Mouse (Mus musculus) B cell, adult 2 months (primary cell): ENCODE measurements around the gene Cyp8b1.

Experiments
- DNase-seq, 2 experiments: peaks; one replicate each; pipeline ENCODE4 v3.0.0; 2022

Gene Cyp8b1

DNA sequence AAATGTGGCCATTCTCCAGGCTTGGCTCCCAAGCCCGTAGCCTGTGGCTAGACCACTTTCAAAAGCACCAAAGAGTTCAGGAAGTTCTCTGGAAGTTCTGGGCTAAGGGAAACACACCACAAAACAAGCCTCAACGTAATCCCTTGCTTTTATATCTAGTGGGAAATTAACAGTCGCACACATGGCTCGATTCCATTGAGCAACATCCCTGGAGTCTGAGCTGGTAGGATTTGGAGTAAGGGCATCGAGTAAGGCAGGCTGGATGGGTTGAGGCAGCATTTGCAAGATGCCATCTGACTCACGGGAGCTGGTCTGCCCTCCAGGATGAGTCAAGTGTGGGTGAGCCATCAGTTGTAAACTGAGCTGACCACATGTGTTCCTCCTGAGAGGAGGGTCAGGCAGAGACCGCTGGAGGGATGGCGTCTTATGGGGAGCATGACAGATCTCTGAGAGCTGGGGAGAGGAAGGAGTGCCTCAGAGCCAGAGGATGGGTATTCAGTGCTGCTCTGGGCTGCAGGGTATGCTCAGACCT, 1.8 kb downstream of the Cyp8b1 start:
- no peak for DNase-seq

DNA sequence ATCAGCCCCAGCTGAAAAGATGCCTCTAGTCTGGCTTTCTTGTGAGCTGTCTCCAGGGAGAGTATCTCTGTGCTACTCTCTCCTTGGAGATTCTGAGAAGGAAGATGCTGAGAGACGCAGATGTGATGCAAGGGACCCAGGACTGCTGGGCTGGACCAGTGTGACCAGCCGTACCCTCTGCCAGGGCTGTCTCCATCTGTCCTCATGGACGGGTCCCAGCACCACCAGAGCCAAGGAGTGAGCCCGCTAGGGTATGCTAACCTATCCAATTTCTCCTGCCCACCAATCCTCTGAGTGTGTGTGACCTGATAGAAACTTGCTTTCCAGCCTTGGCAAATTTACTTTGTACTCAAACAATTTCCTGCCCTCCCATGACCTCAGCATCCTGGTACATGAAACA, 3.3 kb downstream of the Cyp8b1 start:
- DNase-seq, result no peak

DNA sequence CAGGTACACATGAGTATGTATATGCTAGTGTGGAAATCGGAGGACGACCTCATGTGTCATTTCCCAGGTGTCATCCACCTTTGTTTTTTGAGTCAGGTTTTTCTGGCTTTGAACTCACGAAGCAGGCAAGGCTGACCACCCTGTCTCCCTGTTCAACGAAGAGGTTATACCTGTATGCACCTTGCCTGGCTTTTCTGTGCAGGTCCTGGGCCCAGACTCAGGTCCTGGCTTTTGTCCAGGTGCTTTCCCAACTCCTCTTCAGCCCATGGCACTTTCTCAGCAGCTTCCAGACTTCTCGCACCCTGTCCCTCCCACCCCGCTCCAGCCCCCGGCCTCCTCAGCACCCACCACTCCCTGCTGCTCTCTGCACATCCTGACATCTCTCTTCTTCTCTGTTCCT, 4.9 kb downstream of the Cyp8b1 start:
- no peak for DNase-seq

DNA sequence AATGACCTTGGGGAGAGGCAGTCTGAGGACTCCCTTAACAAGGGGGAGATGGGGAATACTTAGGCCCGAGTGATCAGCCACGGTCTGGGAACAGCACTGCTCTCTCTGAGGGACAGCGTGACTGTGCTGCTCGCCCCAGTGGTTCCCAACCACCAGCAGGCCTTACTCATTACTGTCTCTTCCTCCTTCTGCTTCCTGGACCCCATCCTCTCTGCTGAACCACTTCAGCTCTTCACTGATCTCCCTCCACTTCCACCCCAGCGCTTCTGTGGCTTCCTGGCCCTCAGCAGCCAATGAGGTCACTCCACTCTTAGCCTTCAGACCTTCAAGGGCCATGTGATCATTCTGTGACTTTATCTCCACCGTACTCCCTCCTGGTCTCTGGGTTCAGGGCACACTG, 6.5 kb downstream of the Cyp8b1 start:
- DNase-seq, result peak; percentile 59 to 61

DNA sequence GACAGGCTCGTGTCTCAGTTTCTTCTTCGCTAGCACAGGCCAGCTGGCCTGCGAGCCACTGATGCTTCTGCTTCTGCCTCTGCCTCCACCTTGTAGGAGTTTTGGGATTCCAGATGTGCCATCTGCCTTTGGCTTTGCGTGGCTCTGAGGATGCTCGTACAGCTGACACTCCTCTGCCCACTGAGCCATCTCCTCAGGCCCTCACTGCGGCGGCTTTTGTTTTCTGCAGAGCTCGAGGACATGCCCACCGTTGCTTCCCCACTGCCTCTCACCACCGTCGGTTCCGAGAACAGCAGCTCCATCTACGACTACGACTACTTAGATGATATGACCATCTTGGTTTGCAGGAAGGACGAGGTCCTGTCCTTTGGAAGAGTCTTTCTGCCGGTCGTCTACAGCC, 7.8 kb downstream of the Cyp8b1 start:
- DNase-seq, result no peak

DNA sequence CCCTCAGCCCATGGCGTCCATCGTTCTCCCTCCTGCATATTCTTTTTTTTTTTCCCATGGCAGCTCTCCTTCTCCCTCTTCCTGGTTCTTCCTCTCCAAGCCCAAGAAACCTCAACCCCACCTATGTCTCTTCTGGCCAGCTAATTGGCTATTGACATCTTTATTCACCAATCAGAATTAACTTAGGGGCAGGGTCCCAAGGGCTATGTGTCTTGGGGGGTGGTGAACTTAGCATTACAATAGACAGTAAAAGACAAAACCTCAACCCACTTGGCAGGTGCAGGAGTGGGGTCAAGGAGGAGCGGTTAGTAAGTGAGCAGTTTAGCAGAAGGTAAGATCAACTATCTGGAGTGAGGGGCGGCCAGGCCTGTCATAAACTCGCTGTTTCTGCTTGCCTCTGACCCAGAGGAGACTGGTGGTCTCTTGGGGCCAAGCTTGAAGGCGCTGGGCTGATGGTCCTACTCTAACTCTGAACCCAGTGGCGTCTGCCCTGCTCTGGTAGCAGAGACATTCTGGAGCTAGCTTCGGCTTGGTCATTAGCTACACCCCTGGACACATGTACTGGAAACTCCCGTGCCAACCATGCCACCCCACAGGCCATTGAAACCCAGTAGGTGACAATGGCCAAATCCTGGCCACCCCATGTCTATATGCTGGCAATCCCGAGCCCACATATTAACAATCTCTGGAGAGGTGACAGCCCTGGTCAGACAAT, 8.6 kb downstream of the Cyp8b1 start:
- DNase-seq, result no peak

DNA sequence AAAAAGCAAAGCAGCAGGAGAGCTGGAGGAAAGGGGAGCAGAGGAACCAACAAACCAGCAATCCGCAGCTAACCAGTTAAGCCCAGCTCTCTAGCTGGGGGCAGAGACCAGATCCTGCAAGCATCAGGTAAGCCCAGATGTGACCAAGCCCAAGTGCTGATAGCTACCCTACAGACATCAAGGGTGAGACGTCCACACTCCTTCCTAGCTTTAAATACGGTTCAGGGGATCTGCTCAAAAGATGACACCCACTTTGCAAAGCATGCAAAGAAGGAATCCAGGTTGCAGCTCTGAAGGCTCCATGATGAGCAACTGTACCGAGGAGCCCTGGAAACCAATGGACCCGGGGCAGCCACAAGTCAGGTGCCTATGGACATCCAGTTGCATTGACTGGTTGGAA, 9.6 kb downstream of the Cyp8b1 start:
- no peak for DNase-seq

DNA sequence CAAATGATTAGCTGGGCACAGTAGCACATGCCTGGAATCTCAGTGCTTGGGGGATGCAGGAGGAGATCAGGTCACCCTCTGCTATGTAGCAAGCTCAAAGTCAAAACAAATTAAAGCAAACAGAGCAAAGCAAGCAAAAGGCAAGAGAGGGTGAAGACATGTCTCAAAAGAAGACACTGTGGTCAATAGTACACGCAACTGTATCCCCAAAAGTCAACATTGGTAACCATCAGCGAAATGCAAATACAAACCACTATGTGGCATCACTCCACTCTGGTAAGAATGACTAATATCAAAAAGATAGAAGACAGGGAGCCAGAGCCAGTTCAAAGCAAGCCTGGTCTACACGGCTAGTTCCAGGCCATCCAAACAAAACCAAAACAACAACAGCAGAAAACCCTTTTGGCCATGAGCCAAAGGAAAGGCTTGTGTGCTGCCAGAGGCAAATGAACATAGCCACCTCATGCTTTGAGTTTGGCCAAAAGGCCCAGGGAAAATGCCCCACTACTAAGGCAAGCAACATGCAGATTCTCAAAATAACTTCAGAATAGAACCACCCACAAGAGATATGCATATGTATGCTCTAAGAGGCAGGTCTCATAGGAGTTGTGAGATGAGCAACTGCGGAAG, 10.4 kb downstream of the Cyp8b1 start:
- DNase-seq, result no peak

DNA sequence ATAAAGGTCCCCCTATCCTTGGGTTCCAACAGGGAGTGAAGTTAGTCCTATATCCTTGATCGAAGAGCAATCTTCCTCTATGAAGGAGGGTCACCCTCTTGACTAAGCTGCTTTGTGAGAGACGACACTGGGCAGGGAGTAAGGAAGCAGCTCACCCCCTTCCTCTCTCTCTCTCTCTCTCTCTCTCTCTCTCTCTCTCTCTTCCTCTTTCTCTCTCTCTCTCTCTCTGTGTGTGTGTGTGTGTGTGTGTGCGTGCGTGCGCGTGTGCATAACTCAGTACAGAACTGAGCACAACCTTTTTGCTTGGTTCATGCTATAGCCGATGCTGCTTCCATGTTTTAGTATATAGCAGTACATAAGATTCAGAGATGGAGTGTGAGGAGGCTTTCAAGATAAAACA, 11.2 kb downstream of the Cyp8b1 start:
- DNase-seq, result no peak

DNA sequence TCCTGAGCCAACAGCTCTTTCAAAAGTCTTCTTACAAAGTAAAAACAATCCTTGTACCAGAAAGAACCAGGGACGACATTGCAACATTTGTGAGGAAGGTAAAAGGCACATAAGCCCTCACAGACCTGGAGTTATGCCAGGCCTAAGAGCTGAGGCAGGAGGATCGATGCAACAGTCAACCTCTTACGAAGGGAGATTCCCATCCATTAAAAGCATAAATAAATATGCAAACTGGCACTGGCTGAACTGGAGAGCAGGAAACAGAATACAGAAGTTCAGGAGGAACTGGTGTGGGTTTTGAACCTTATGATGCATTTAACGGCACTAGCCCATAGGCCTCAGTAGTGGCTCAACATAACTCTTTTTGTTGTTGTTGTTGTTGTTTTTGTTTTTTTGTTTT, 11.8 kb downstream of the Cyp8b1 start:
- peak in 1 of 2 experiments; percentile 24 for DNase-seq

DNA sequence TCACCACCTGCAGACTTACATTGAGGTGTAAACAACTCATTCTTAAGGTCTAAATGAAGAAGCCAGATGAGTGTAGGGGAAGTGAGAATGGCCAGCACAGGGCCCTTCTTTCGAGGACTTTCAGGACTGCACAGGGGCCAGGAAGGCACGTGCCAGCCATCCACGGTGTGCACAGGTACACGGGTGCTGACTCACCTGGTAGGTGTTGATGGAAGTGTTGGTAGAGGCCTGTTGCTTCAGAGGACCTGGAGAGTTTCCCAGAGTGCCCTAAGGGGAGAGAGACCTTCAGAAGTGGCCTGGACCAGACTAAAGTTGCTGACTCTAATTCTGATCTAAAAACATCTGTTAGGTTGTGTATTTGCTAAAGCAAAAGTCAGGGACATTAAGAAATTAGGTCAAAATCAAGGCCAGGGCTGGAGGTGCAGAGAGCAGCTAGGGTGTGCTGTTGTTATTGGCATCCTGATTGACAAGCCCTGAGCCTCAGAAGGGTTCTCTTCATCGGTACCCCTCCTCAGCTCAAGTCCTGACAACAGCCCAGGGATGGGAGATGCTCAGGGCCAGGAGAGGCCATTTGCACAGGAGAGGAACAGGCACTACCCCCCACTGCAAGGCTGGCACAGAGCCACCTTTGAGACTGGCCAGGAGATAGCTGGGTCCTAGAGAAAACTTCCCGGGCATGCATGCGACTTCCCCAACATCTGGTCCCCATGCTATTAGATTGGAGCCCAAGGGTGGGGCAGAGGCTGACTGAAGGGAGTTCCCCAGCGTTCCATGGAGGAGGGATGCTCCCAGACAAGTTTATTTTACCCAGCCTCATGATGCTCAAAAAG, 12.4 kb downstream of the Cyp8b1 start:
- DNase-seq, result peak; percentile 30 to 38

DNA sequence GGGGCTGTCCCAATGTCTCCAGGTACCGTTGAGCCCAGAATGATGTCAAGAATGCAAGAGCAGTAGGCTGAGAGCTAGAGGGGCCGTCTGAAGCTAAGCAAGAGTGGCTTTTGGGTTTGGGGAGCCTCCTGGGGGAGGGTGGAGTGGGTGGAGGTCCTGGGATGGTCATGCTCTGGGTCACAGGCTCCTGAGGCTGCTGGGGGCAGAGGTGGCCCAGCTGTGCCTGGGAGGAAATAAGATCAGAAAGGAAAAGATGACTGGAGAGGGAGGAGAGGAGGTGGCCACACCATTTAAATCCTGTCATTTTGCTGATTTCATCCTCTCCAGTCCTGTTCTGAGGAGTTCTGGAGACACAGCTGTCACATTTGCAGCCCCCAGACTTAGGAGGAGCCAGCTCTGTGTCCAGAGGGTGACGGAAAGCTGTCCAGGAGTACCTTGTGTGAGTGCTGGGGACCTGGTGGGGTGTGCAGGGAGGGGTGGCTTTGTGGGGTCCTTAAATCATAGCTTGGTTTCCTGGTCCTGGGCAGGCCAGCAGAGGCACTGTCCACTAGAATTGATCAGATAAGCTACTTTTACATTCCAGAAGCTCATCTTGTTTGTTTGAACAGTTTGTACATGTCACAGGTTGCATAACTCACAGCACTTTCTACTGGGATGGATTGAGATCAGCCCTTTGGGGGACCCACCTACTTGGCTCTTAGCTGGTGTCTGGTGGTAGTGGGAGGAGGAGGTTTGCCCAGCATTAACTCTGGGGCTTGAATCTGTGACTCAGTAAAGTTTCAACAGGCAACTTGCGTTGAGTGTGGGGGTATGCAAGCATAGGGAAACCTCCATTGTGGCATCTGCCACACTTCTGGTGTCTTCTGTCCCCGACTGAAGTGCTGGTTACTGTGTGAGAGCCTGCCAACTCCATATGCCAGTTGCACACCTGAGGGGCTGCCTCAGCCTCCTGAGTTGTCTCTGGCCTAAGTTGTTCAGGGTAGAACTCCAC, 14.1 kb downstream of the Cyp8b1 start:
- no peak for DNase-seq

DNA sequence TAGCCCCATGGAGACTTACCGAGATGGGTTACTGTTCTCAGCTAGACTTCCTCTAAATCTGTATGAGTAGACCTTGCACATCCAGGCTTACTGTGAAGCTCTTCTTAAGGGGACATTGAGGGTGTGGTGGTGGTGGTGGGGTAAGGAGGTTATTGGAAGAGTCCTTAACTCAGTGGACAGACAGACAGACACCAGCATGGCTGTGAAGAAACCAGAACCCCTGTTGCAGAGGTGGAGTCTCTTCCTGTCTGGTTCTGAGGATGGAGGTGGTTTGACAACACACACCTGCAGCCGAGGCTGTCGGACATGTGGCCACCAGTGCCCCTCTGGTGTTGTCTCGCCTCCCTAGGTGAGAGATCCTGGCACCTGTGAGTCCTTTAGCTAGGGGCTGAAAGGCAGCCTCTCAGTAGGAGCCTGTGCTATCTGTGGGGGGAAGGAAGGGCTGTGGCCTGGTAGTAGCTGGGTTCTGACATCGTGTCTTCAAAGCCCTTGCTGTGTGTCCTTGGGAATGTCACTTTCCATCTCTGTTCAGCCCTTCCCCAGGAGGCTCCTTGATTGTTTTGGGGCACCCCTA, 15.7 kb downstream of the Cyp8b1 start:
- DNase-seq, result no peak

DNA sequence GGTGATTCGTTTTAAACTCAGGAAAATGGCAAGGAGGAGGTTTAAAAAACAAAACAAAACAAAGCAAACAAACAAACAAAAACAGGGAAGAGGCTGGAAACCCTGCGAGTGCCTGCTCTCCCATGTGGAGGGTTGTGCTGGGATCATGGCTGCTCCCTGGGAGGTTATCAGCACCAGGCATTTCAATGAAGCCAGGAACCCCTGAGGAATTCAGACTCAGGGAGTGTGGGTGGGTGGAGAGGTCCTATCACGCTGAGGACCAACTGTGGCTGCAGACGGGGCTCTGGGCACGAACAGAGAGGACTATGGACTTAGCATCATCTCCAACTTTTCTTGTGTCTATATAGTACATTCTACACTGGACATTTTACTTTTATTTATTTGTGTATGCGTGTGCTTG, 16.8 kb downstream of the Cyp8b1 start:
- DNase-seq, result no peak

DNA sequence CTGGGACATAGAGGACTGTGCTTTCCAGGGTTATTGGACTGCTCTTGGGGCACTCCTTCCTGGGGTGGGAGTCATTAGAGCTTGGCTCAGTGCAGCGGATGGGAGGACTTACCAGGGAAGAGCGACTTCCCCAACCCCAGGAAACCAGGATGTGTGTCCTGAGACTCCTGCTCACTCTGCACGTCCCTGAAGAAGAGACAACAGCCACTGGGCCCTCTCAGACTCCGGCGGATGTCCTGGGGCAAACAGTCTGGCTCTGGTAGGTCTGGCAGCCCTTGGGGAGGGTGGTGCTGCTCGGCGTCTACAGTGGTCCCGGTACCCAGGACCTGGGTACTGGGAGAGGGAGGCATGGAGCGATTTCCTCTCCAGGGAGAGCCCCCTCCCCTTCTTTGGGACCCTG, 17.9 kb downstream of the Cyp8b1 start, which contains the start of gene Ackr2:
Ackr2 (plus strand) TSS at position 111 of the 400 bp plus-strand sequence.
- no peak for DNase-seq

DNA sequence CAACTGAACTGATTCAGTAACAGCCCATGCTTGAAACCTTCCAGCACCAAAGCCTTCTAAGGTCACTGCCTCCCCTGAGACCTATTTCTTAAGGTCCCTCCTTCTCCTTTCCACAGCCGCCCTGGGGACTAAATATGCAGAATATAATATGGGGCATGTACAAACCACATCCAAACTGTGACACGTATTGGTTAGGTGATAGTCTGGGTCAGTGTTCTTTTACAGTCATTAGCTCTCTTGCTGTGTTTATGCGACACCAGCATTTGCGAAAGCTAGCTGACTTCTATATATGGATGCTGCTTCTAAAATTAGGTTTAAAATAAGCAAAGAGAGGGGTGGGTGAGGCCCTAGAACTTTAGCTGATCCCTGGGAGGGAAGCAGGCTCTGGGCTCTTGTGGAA, 19.3 kb downstream of the Cyp8b1 start:
- no peak for DNase-seq

DNA sequence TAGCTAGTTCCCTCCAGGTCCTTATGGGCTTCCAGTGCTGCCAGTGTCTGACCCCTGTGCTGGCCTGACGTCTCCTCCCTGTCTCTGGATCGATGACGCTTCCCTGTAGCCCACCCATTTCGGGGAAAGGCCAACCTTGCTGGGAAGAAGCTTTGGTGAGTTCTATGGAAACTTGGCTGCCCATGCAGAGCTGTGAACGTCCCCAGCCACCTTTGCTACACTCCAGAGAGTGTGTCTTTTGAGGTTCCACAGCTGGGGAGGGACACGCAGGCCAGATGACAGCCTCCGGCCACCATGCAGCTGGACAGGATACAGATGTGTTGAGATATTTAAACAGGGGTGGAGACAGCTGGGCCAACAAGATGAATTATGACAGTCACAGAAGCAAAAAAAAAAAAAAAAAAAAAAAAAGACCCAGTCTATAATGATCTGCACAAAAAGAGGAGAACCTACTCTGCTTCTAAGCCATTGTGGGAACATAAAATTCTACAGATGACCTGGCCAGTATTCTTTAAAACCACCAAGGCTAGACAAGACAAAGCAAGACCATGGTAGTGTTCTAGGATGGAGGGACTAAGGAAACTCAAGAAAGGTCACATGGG, 20.6 kb downstream of the Cyp8b1 start:
- DNase-seq, result no peak

DNA sequence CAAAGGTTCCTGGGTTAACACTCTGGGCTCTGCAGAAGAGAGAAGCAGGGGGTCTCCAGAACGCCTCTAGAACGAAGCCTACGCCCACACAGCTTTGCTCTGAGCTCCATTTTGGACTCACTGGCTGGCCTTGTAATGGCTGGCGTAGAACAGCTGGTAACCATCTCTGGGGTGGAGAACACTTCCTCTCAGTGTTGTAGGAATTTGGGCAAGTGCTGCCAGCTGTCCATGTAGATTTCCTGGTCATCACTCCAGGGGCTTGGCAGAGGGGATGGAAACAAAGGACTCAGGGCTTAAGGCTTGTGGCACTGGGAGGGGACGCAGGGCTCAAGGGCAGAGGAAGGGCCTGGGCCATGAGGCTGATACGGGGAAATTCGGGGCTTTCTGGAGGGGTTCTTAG, 21.7 kb downstream of the Cyp8b1 start:
- no peak for DNase-seq

DNA sequence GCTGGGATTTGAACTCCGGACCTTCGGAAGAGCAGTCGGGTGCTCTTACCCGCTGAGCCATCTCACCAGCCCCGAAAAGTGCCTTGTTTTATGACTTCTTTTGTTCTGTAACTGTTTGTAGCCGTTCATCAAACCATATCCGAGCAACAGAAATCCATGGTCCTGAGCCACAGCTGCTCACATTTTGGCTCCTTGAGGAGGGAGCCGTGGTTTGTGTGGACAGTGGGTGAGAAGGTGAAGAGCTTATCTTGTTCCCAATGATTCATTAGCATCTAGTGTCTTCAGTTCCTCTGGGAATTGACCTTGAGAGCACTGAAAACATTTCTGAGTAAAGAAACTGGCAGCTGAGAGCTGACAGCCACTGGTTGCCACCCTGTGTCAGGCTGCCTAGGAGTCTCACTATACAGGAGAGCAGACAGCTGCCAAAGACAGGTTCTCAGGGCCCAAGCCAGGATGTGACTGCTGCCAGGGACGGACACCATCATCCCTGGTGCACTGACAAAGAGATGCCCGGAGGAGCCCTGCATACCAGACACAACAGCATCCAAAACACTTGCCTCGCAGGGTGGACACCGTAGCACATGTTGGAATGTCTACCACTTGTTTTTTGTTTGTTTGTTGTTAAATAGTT, 23.9 kb downstream of the Cyp8b1 start:
- DNase-seq, result no peak

DNA sequence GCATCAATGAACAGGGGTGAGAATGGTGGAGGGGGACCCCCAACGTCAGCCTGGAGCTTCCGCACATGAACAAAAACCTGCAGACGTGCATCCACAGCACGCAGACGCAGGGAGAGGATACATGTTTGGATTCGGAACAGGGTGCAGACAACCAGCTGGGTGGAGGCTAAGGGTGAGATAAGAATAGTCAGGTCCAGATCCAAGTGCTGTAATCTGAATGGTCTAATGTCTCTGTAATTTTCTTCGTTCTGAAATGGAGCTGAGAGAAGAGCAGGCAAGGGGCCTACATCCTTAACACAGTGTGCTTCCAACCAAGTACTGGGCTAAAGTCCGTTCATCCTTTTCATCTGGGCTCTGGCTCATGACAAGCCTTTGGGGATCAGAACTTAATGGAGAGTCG, 24.8 kb downstream of the Cyp8b1 start:
- DNase-seq, result no peak

DNA sequence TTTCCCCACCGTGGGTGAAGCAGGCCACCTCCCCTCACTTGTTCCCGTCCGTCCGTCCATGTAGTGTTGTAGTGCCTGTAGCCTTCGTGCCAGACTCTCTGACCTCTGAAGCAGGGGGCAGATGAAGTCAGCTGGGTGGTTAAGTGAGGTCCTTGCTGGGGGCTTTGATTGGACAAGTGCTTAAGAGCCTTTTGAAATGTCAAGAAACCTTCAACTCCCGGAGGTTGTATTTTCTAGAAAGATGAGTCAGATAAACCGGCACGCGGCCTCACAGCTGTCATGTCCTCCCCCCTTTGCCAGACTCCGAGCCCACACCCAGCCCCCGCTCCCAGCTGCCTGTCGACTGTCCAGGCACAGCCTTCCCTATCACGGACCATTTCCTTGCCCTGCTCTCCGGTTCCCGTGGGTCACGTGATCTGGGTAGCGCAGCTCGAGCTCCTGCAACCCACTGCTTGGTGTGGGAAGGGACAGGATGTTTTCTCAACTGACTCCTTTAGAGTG, 25.6 kb downstream of the Cyp8b1 start:
- DNase-seq, result no peak
